In genomic region chr1:93861048-93861447, GRCm38 (mm10) we compare ENCODE assay signal across 15 mouse cellular contexts. TPM values are rescaled to one million over a fixed set of nuclear protein-coding genes. Genes with fewer than 3 reads are reported as not detected.
DNase-seq lines count a peak whose midpoint lies in the region; ATAC-seq and TF ChIP-seq lines count a peak whose summit lies in the region.
"Not testable (repeated sequence)": the region's sequence is repeated elsewhere in the genome, so short reads cannot be mapped to it uniquely, and the experiment has no call there.
"Had no signal": no experiment of that assay in that cellular context is flagged by ENCODE, and none has a peak within 500 bp of the region (broad histone marks: within the 10 kb centered on the region; RNA-seq: fewer than 3 reads in every experiment).

Gene Gal3st2 (plus strand): TSS chr1:93861306.

- H3K27me3 ChIP-seq in forebrain, embryonic 11.5 days (ENCODE audit: control insufficient read depth, insufficient read depth, low read length); intestine, postnatal 0 days (replicated peaks; ENCODE audit: control insufficient read depth, insufficient read depth, low read length); kidney, postnatal 0 days (ENCODE audit: insufficient read depth, low read length); lung, embryonic 14.5 days (ENCODE audit: insufficient read depth, low read length); lung, embryonic 16.5 days (ENCODE audit: control insufficient read depth, insufficient read depth, low read depth, low read length): not testable (repeated sequence)

- not testable (repeated sequence) for H3K4me2 ChIP-seq in forebrain, embryonic 11.5 days (ENCODE audit: low read depth, low read length, severe bottlenecking); kidney, postnatal 0 days (ENCODE audit: low read length); lung, embryonic 14.5 days; lung, embryonic 16.5 days (ENCODE audit: low read depth, low read length)
- H3K4me2 ChIP-seq in intestine, postnatal 0 days (replicated peaks; ENCODE audit: low read depth) = peak within 1 kb of the TSS; percentile 33; the same call in 1 of the 2 replicates

- not testable (repeated sequence) for H3K4me1 ChIP-seq in forebrain, embryonic 11.5 days (replicated peaks; ENCODE audit: control insufficient read depth, insufficient read depth, low read length); intestine, postnatal 0 days (replicated peaks; ENCODE audit: control insufficient read depth, insufficient read depth, low read length); kidney, postnatal 0 days (replicated peaks; ENCODE audit: insufficient read depth, low read length); lung, embryonic 14.5 days (ENCODE audit: insufficient read depth); lung, embryonic 16.5 days (replicated peaks; ENCODE audit: control insufficient read depth, insufficient read depth, low read length)

- H3K9ac ChIP-seq in forebrain, embryonic 11.5 days (ENCODE audit: low read length); intestine, postnatal 0 days (ENCODE audit: low read depth, low read length); kidney, postnatal 0 days (ENCODE audit: low read depth, low read length); lung, embryonic 14.5 days; lung, embryonic 16.5 days (ENCODE audit: low read length): not testable (repeated sequence)

- not testable (repeated sequence) for ATAC-seq in forebrain, embryonic 11.5 days (replicated peaks; ENCODE audit: low FRiP score); kidney, postnatal 0 days (replicated peaks; ENCODE audit: low FRiP score, low read depth); lung, embryonic 14.5 days (ENCODE audit: insufficient read depth)
- 0 out of 2 replicates have a peak, but pooled peaks have one; percentile 29 for ATAC-seq in intestine, postnatal 0 days
- peak; percentile 59; the same call in 1 of the 2 replicates for ATAC-seq in lung, embryonic 16.5 days (ENCODE audit: low read depth)

- not testable (repeated sequence) for H3K4me3 ChIP-seq in forebrain, embryonic 11.5 days (ENCODE audit: low read depth, low read length); intestine, postnatal 0 days (ENCODE audit: low read depth, low read length); kidney, postnatal 0 days (replicated peaks; ENCODE audit: low read depth, low read length); lung, embryonic 14.5 days (ENCODE audit: low read depth, low read length); lung, embryonic 16.5 days (ENCODE audit: low read length)

- not testable (repeated sequence) for H3K27ac ChIP-seq in forebrain, embryonic 11.5 days (ENCODE audit: low read depth, low read length); intestine, postnatal 0 days (ENCODE audit: low read depth, low read length); kidney, postnatal 0 days; lung, embryonic 14.5 days (ENCODE audit: low read depth); lung, embryonic 16.5 days (ENCODE audit: low read length)

- not testable (repeated sequence) for TF ChIP-seq CTCF in intestine, postnatal 0 days (IDR thresholded peaks at IDR 0.05; ENCODE audit: low read depth); kidney, postnatal 0 days (IDR thresholded peaks at IDR 0.05; ENCODE audit: low read depth); lung, embryonic 14.5 days (IDR thresholded peaks at IDR 0.05; ENCODE audit: low read depth)

- DNase-seq in Muller cell, postnatal 12 days (ENCODE audit: inconsistent ontology term) = peak; percentile 7
- peak; percentile 15 for DNase-seq in forebrain, embryonic 11.5 days (ENCODE audit: low spot score)
- peak; percentile 27 for DNase-seq in kidney, postnatal 0 days (ENCODE audit: low spot score)
- DNase-seq in lung, embryonic 14.5 days = peak; percentile 37
- peak; percentile 37 for DNase-seq in lung, postnatal 10 days

- H3K36me3 ChIP-seq in forebrain, embryonic 11.5 days (ENCODE audit: control insufficient read depth, insufficient read depth, low read length); intestine, postnatal 0 days (ENCODE audit: control insufficient read depth, insufficient read depth); kidney, postnatal 0 days (ENCODE audit: insufficient read depth, low read length); lung, embryonic 14.5 days (ENCODE audit: insufficient read depth); lung, embryonic 16.5 days (ENCODE audit: control insufficient read depth, insufficient read depth, low read length): not testable (repeated sequence)

- not testable (repeated sequence) for H3K9me3 ChIP-seq in forebrain, embryonic 11.5 days (ENCODE audit: control insufficient read depth, low read length); intestine, postnatal 0 days (ENCODE audit: control insufficient read depth); kidney, postnatal 0 days (replicated peaks; ENCODE audit: low read length); lung, embryonic 14.5 days (ENCODE audit: low read depth, low read length); lung, embryonic 16.5 days (ENCODE audit: control insufficient read depth, low read length)

- 79% methylated on average over 2 of the region's 2 CpGs for WGBS in forebrain, embryonic 11.5 days
- WGBS in intestine, postnatal 0 days = 50% methylated on average over 2 of the region's 2 CpGs
- 49% methylated on average over 2 of the region's 2 CpGs for WGBS in kidney, postnatal 0 days
- WGBS in lung, embryonic 14.5 days = 36% methylated on average over 2 of the region's 2 CpGs
- WGBS in lung, embryonic 16.5 days = 32% methylated on average over 2 of the region's 2 CpGs

RNA-seq across cellular contexts. Expression of gene Gal3st2, which starts in this region (rescaled TPM):
- polyA plus RNA-seq in forebrain, embryonic 11.5 days (2014; fragmentation: Nextera tagmentation; extraction: Ambion mirVana) = not detected in 2 replicates
- 13.3 and 14.1 TPM in 2 replicates for polyA plus RNA-seq in intestine, postnatal 0 days (2015; fragmentation: Nextera tagmentation; extraction: Ambion mirVana)
- 0.13 and 0.19 TPM in 2 replicates for polyA plus RNA-seq in kidney, postnatal 0 days (2015; fragmentation: Nextera tagmentation; extraction: Ambion mirVana)
- polyA plus RNA-seq in lung, embryonic 14.5 days (2014; fragmentation: Nextera tagmentation; extraction: Ambion mirVana) = not detected in 2 replicates
- 0.11 and 0.16 TPM in 2 replicates for polyA plus RNA-seq in lung, embryonic 16.5 days (2015; fragmentation: Nextera tagmentation; extraction: Ambion mirVana)
- polyA plus RNA-seq: brain, embryonic 14.5 days; CD4-positive, CD25-positive, alpha-beta regulatory T cell, adult 4 months; embryonic facial prominence, embryonic 11.5 days; embryonic facial prominence, embryonic 13.5 days; forebrain, embryonic 12.5 days; forebrain, embryonic 14.5 days; forebrain, embryonic 16.5 days; G1E had no signal

Comparison
In these comparisons a context has a peak if more than half of its experiments do, and no peak if none do; other contexts are left out.
1. RNA of gene Gal3st2 (polyA plus RNA-seq): 13.3 to 14.1 TPM in intestine, postnatal 0 days; 0.13 to 0.19 TPM in kidney, postnatal 0 days, 0.11 to 0.16 TPM in lung, embryonic 16.5 days, not detected in forebrain, embryonic 11.5 days and not detected in lung, embryonic 14.5 days; every median in the first group is over 10 times any median in the second.
2. Peak in DNase-seq in forebrain, embryonic 11.5 days; RNA of the gene not detected or under 1 TPM.
3. Peak in DNase-seq in kidney, postnatal 0 days; RNA of the gene not detected or under 1 TPM.
4. Peak in DNase-seq in lung, embryonic 14.5 days; RNA of the gene not detected or under 1 TPM.
5. Peak in ATAC-seq in lung, embryonic 16.5 days; RNA of the gene not detected or under 1 TPM.
6. Peak in every context shown above with its lines, with median percentiles within 50 percentile points of each other: DNase-seq.